Mouse (Mus musculus): ENCODE data around the gene Tenm3.

- TF ChIP-seq CTCF (IDR thresholded peaks at IDR 0.05; ENCODE audit: borderline replicate concordance, insufficient read depth, low read length) (no peak), POLR2A (IDR thresholded peaks at IDR 0.05; ENCODE audit: low read depth, low read length) (no peak)
These were observed 21.7 kb upstream of the Tenm3 start for GRCm38 (mm10) chr8:48865485-48865884.
